Mouse (Mus musculus): ENCODE results near the gene Radil.

Radil gene

DNA sequence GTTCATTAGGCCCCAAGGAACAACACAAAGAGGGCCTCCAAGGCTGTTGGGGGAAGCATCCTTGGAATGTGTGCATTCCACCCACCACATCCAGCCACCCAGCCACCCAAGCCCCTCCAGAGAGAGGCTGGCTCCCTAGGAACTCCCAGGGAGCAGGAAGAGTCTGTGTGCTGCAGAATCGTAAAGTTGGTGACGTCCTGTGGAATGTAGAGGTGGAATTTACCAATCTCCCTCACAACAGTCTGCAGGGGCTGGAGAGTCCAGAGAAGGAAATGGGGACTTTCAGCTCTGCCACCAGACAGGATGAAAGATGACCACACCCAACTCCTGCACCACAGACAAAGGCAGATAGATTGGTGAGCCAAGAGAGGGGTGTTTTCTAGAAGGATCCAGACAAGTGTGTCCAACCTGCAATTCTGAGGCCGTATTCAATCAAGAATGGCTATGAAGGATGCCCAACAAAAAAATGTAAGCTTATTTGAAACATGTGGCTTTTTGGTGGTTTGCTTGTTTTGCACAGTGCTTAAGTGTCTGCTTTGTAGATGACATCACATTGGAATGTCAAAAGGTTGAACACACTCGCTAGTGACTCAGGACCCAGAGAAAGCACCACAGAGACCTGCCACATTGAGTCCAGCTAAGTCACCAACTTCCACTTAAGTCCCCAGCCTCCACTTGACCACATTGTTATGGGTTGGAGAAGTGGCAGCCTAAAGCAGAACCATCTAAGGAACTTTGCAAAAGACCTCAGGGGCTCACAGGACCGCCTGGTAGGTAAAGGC lies 5.7 kb downstream of the Radil start:
- DNase-seq (ENCODE audit: low spot score in 2 of 2), result no peak

DNA sequence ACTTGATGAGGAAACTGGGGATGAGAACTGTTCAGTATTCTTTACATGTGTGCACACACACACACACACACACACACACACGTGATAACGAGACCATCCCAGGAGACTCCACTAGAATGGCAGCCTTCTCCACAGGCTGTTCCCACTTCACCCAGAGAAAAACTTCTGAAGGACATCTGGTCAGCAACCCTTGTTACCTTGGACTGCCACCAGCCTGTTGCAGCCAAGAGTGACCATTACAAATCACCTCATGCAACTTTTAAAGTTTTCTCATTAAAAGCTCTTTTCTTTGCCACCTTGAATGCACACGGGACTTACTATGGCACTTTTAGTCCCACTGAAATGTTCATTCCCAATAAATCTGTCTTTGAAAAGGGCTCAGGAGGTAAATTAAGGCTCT lies 13.6 kb downstream of the Radil start:
- DNase-seq (ENCODE audit: low spot score in 2 of 2), result no peak

GRCm38 (mm10) chr5:142535388-142535787 lies 15.5 kb downstream of the Radil start:
- DNase-seq (ENCODE audit: low spot score in 2 of 2), result no peak

- no peak for DNase-seq (ENCODE audit: low spot score in 2 of 2)
Measured at GRCm38 (mm10) chr5:142529915-142530314, 21.0 kb downstream of the Radil start, which contains the start of gene Papolb. Gene Papolb (minus strand): TSS chr5:142530076.

- DNase-seq (ENCODE audit: low spot score in 2 of 2), result no peak
Measured at GRCm38 (mm10) chr5:142524711-142525464, 26.0 kb downstream of the Radil start.

DNA sequence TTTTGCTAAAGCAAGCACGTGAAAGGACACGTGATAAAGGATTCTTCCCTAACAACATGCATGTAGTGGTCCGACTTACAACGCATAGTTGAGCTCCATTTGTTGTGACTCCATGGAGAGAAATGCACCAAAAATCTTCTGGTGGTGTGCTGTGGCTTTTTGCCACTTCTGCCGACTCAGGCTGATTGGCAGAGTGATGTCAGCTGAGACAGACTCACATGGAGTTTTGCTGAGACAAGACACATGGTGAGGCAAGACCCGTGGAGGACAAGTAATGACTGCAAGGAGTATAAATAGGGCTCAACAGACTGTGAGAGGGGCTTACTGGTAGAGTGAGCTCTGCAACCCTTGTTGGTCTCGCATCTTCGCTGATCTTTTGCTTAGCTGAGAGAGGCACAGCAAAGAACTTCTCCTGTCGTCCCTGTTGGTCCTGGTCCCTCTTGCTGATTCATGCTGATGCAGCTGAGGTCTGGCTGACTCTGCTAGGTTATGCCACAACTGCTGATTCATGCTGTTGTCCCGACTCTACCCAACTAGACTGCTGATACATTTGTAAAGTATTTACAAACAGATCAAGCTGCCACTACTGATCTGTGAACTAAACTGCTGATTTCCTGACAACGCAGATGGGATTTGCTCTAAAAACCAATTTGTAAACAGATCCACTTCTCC lies 29.6 kb downstream of the Radil start:
- DNase-seq (ENCODE audit: low spot score in 2 of 2), result no peak

GRCm38 (mm10) chr5:142520360-142520759 lies 30.5 kb downstream of the Radil start:
- no peak for DNase-seq (ENCODE audit: low spot score in 2 of 2)

GRCm38 (mm10) chr5:142518973-142519372 lies 31.9 kb downstream of the Radil start:
- no peak for DNase-seq (ENCODE audit: low spot score in 2 of 2)

- DNase-seq (ENCODE audit: low spot score in 2 of 2), result no peak
Measured at GRCm38 (mm10) chr5:142512112-142512511, 38.8 kb downstream of the Radil start.

GRCm38 (mm10) chr5:142510061-142510414 lies 40.9 kb downstream of the Radil start:
- no peak for DNase-seq (ENCODE audit: low spot score in 2 of 2)

GRCm38 (mm10) chr5:142509141-142510060 lies 41.5 kb downstream of the Radil start:
- no peak for DNase-seq (ENCODE audit: low spot score in 2 of 2)

DNA sequence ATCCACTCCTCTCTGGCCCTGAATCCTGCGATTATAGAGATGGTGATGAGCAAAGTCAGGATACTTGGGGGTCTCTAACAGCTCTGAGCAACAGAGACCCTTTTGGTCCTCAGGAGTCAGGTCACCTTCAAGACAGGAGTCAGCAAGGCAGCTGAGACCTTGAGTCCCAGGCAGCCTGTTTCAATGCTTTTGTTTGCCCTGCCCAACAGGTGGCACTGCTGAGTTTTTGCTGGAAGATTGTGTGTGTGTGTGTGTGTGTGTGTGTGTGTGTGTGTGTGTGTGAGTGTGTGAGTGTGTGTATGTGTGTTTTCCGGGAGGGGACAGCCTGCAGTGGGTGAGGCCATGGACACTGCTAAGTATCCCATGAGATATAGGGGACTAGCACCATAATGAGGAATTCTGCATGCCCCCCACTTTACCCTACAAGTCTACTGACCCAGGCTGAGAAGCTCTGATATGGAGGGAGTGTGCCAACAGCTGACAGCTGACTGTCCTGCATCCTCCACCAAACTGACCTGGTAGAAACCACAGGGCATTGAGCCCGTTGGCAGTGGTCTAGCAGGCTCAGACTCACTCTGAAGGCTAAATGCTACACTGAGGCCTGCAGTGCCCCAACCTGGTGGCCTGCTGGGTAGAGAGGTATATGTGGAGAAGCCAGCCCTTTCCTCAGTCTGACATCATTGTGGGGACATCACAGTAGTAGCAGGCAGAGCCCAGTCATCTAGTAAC lies 45.0 kb downstream of the Radil start:
- no peak for DNase-seq (ENCODE audit: low spot score in 2 of 2)

- no peak for DNase-seq (ENCODE audit: low spot score in 2 of 2)
Measured at GRCm38 (mm10) chr5:142504175-142504574, 46.7 kb downstream of the Radil start.

GRCm38 (mm10) chr5:142502414-142502813 lies 48.5 kb downstream of the Radil start:
- peak; percentile 68 to 75 for DNase-seq (ENCODE audit: low spot score in 2 of 2)

DNA sequence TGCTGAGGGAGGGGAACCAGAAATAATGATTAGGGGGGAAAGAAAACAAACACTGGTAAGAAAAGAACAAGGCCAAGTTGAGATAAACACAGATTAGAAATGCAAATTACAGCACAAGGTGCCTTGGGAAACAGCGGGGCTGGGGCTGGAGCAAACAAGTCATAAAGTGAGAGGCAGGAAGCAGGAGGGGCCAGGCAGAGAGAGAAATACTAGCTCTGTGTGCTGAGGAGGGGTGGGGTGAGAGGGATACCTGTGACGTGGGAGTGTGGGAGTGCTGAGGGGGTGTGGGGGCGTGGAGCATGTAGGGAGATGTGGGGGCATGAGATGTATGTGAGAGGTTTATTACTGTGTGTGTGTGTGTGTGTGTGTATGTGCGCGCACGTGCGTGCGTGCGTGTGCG lies 50.0 kb downstream of the Radil start:
- DNase-seq (ENCODE audit: low spot score in 2 of 2), result no peak

- peak in 1 of 2 experiments; percentile 34 for DNase-seq (ENCODE audit: low spot score in 2 of 2)
Measured at GRCm38 (mm10) chr5:142498964-142499363, 51.9 kb downstream of the Radil start.

- DNase-seq (ENCODE audit: low spot score in 2 of 2), result no peak
Measured at GRCm38 (mm10) chr5:142495321-142496096, 55.4 kb downstream of the Radil start.

- DNase-seq (ENCODE audit: low spot score in 2 of 2), result no peak
Measured at GRCm38 (mm10) chr5:142493307-142493706, 57.6 kb downstream of the Radil start.

DNA sequence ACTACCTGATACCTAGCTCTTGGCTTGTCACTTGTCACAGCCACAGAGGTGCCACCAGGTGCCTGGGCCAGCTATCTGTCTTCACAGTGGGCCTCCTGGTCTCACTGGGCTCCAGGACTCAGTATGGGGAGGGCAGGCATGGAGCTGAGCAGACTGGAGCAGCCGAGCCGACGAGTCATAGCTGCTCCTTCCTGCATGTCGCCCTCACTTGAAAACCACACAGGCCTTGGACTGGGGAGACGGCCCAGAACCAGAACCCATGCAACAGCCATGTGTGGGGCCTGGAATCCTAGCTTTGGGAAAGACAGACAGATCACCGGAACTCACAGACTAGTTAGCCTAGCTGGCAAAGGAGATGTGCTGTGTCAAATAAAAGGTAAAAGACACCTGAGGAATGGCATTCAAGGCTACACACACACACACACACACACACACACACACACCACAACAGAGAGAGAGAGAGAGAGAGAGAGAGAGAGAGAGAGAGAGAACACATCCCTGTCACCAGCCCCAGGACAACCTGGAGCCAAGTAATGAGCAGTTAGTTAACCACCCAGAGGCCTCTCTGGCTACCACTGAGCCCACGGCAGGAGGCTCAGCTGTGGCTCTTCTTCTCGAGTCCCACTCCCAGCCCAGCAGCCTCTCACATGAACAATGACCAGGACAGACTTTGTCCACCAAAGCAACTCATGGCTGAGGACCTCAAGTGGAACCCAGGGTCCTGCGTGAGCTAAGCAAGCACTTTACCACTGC lies 60.8 kb downstream of the Radil start:
- DNase-seq (ENCODE audit: low spot score in 2 of 2), result no peak

Data from frontal cortex, postnatal 25 days (tissue).